Mouse (Mus musculus) frontal cortex, postnatal 25 days (tissue): ENCODE measurements at regions not wholly inside any gene's neighbourhood (a gene's known extent, or its start where the extent isn't known, plus 50 kb on each side); places are given as distances from the start of the nearest gene placed in this dataset.
A peak's percentile ranks its signal among the peaks of the same experiment; 100 is the strongest.

Source experiments
- DNase-seq, 2 experiments: peaks; one replicate each; pipeline ENCODE4 v3.0.0; 2022; ENCODE audit warnings: low spot score in 2 of 2

- DNase-seq, result no peak
Measured at GRCm38 (mm10) chr16:29834669-29835068, 229.5 kb upstream of the Hes1 start.

DNA sequence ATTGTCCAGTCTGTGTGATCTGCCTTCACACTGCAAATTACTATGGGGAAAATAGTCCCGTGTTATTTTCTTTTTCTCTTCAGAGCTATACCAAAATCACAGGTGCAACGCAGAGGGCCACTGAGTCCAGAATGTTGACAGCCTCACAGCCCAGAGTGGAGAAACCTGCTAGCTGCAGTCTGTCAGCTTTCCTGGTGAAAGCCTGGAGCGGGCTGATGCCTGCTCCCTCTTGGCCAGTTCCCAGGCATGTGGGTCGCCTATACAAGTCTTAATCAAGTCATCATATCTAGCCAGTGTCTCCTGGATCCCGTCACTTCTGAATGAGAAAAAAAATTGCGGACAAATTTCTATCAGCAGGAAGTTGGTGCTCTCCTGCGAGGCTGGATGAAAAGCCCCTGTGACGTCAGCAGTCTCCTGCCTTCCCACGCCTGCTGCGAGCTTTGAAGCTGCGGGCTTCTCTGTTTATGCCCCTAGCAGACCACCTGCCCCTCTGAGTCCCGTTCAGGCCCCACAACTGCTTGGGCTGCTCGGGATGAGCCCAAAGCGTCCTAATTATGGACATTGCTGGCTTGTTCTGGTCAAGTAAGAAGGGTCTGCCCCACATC, 227.1 kb upstream of the Hes1 start:
- no peak for DNase-seq

DNA sequence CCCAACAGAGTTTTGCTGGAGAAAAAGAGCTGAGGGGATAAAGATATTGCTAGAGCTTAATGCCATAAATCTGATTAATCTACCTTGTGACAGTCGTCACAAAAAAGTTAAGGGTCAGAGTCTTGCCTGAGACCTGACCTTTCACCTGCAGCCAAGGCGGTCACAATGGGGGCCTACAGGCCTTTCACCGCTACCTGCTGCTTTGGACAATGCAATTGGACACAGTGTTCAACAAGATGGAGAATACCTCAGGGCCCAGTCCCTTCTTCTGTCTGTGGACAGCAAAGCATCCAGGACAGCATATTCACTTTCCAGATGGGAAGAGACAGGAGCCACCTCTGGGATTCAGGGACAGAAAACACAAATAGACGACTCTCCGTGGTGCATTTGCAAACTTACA, 226.3 kb upstream of the Hes1 start:
- no peak for DNase-seq

DNA sequence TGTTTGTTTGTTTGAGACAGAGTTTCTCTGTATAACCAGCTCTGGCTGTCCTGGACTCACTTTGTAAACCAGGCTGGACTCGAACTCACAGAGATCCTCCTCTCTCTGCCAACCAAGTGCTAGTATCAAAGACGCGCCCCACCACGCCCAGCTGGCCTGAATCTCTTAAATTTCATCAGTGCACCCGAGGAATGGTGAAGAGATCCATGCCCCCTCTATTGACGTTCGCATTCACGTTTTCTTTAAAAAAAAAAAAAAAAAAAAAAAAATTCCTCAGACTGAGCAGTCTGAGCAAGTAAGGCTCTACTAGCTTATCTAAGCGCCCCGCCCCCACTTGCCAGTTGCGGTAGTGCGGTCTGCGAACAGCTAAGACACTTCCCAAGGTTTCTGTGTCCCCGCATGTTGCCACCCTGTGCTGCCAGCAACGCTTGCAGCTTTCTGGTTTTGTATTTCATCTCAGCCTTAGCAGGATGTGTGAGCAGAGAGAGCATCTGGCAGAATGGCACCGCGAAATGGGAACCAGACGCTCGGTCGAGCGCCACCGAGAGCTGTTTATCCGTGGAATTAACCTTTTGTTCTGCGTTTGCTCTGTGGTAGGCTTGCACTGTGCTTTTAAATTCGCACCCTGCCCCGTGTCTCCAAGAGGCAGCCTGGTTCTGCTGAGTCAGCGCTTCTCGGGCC, 225.1 kb upstream of the Hes1 start:
- DNase-seq, result peak; percentile 56 to 57

DNA sequence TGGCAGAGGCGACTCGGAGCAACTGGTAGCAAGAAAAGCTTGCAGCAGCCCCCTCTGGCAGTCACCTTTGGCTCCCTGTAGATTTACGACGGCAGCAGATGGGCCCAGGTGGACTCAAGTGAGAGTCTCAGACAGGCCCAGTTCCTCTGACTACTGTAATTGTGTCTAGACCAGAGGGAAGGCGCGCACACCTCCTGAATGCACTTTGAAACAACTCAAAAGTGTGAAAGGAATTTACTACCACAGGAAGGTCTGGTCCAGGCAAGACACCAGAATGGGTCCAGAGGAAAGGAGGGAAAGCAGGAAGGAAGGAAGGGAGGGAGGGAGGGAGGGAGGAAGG, 224.6 kb upstream of the Hes1 start:
- no peak for DNase-seq

DNA sequence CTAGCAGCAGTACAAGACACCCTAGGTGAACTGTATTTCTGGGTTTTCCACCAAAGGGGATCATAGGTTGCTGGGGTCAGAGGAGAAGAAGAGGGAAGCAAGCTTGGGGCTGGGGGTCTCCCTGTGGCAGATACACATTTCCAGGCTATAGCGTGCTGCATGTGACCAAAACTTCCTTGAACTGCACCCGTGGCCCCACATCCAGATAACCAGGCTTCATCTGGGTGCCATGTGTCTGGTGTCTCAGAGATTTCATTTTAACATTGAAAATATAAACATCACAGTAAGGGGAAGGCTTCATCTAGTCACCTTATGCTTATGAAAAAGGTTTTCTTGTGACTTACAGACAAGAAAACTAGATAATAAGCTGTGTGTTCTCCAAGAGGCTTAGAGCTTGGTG, 223.8 kb upstream of the Hes1 start:
- DNase-seq, result no peak

GRCm38 (mm10) chr16:29841132-29841531, 223.1 kb upstream of the Hes1 start:
- no peak for DNase-seq

DNA sequence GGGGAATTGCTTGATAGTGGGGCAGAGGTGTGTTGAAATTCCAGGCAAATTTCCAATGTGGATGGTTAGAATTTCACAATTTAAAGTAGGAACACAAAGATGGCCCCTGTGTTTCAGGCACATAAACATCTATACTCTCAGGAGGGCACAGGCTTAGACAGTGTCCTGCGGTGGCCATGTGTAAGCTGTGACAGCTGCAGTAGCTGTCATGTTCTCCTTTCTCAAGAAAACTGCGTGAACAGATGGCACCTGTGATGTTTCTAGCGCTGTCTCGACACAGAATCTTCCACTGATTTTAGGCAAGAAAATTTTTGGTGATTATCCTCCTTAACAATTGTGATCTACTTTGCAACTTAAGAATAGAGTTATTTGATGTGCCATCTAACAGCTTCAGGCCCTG, 222.1 kb upstream of the Hes1 start:
- DNase-seq, result no peak

DNA sequence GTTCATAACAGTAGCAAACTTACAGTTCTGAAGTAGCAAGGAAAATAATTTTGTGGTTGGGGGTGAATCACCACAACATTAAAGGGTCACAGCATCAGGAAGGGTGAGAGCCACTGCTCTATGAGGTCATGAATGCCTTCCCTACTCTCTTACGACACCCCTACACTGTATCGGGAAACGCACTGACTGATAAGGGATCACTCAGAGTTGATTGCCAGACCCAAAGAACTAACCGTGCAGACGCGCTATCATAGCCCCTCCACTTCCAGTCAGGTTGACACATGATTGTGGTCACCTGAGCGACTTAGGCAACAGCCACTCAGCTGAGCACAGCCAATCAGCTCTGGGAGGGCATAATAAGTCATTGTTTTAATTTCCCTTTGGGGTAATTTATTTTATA, 220.7 kb upstream of the Hes1 start:
- DNase-seq, result no peak

DNA sequence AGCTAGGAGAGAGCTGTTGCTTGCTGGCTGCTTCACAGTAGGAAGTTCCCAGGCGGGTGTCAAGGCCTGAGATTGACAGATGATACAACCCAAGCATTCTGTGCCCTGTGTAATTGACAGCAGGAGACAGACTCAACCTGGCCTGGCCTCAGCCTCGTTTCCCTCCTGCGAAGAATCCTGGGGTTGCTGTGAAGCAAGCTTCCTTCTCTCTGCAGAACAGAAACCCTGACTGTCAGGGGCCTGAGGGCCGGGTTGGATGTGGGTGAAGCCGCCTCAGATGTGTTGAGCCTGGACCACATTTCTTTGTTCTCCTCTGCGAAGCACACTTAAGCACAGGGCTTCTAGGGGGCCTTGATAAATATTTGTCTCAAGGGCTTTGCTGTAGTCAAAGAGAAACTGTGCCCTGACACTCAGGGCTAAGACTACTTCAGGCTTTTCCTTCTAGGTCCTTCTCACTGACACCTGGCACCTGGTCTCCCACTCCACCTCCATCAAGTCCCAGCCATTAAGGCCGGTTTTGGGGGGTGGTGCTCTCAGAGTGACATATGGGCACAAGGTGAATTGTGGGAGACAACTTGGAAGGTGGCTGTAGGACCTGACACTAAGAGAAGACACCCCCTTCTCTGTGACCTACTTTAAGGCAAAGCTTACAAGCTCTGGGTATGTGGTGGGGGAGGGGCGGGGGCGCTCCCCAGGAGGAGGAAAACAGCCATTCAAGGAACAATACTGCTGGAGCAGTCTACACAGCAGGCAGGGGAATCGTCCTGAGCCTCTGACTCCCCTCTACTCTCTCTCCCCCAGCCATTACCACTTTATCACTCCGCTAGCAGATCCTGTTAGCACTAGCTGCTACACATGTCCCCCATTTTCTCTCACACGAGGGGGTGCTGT, 219.2 kb upstream of the Hes1 start:
- no peak for DNase-seq

DNA sequence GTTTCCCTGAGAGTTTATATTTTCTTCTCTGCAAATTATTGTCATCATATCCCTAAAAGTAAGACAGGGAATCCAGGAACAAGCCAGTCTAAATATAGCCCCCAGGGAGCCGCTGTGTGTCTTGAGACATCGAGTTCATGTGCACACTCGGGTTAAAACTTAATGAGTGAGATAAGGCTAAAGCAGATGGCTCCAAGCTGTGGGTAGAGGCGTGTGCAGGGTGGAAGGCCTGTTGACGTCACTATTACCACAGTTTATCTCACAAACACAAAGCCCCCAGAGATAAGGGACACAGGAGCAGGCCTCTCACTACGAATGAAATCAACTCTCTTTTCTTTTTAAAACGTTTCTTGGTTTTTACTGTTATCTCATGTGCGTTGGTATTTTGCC, 218.6 kb upstream of the Hes1 start:
- DNase-seq, result no peak

DNA sequence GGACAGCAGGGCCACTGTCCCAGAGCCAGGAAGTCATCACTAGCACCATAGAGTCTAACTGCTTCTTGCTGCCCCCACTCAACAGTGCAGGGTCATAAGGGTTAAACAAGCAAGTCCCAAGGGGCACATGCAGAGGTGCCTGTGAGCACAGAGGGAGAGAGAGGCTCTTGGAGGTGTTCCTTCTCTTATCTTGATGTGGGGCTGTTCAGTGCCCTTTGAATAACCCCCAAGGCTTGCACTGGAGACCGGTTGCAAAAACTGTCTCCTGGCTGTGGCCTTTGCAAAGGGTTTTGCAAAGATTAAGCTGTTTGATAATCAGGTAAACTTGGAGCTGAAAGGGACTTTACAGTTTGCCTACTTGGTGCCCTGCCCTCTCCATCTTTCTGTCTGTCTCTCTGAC, 217.1 kb upstream of the Hes1 start:
- DNase-seq, result no peak

DNA sequence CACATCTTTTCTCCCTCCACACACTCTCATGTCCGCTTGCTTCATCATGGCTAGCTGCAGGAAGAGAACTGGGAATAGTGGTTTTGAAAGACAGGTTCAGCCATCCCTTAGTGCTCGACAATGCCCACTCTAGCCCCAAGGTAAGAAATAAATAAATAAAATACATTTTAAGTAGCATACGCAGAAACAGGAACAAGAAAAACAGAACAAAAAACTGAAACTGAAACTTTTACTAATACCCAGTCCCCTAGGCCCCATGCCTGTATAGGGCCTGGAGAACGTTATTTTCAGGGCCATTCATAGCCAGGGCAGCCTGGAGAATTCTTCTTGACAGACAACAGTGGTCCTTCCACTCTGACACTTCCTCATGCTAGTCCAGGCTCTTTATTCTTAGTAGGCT, 216.4 kb upstream of the Hes1 start:
- DNase-seq, result no peak

DNA sequence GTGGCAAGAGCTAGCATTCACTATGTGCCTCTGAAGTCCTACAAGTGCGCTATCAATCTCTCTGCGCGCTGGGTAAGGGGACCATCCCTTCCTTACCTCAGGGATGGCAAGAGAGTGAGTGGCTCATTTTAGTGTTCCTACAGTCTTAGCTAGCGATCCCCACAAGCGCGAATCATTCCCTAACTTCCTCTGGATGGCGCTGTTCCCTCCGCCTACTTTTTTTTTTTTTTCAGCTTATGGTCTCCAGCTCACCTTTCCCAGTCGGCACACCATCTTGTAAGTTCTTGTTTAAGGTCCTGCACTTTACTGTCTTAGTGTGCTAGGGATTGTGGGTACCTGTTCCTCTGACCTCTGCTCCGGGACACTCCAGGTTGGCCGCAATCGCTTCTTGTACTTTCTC, 215.7 kb upstream of the Hes1 start:
- no peak for DNase-seq

DNA sequence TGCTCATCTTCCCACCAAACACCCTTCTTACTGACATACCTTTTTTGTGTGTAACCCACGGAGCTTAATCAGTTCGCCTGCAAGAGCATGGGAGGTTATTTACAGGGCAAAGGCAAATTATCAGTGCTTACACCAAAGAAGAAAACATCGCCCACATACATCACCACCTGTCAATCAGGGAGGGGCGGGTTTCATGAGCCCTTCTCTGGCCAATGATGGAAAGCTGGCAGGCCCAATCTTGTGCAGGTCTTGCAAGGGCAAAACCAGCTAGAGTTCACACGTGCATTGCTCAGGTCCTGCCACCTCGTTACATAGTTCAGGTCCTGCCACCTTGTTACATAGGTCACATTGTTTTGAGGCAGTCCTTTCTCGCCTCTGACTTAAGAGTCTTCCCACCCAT, 214.7 kb upstream of the Hes1 start:
- DNase-seq, result no peak

DNA sequence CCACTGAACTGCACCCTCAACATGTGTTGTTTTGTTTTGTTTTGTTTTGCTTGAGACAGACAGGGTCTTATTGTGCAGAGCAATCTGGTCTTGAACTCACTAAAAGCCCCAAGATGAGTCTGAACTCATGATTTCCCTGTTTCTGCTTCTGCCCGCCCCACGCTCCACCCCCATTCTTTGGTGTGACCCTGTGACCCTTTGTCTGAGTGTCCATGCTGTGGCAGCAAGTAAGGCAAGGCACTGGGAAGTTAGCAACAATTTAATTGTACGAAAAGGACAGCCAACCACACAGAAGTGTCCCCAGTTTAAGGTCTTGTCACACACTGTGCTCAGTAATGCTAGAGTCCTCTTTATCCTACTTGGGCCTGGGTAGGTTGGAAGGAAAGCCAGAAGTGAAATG, 213.6 kb upstream of the Hes1 start:
- DNase-seq, result no peak

GRCm38 (mm10) chr16:29851827-29852226, 212.4 kb upstream of the Hes1 start:
- no peak for DNase-seq

- DNase-seq, result no peak
Measured at GRCm38 (mm10) chr16:29854805-29855565, 209.2 kb upstream of the Hes1 start.

GRCm38 (mm10) chr16:29856545-29856944, 207.6 kb upstream of the Hes1 start:
- no peak for DNase-seq

DNA sequence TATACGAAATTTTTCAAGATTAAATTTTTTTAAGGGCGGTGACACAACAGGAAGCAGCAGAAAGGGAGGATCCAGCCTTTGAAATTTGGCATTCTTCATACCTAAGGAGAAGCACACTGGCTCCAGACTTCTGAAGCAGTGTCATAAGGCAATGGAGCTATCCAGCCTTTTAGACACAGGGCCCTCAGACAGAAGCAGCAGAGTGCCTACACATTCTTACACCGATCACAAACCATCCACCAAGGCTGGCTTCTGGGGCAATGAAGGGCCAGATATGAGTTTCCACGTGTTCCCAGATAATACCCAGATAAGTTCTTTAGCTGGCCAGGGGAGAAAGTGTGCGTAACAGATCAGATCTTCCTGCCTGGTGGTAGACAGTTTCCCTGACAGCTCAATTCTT, 205.5 kb upstream of the Hes1 start:
- no peak for DNase-seq

GRCm38 (mm10) chr16:29860306-29860705, 203.9 kb upstream of the Hes1 start:
- DNase-seq, result no peak

- DNase-seq, result no peak
Measured at GRCm38 (mm10) chr16:29861056-29861455, 203.1 kb upstream of the Hes1 start.
